Mouse (Mus musculus) fibroblast of lung, adult 2 months (primary cell): ENCODE results near the gene Klrb1a.

Experiments used
- DNase-seq: peaks from one replicate; pipeline ENCODE4 v3.0.0-alpha.2; 2011; ENCODE audit warnings: low read depth

The Klrb1a gene

DNA sequence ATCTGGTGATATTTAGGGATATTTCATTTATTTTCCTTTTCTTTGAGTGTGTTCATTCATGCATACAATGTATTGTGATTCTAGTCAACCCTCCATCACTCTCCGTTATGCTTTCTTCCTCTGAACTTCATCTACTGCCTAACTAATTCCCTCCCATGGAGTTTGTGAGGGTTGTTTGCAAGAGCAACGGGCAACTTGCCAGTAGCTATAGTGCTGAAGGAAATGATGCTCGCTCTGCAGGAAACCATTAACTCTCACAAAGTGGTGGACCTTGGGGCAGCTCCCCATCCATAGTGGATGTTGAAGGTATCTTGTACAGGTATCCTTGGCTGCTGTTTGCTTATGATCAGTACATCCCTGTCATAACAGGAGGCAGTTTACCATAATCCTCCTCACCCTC, 21.3 kb downstream of the Klrb1a start:
- DNase-seq: no peak

DNA sequence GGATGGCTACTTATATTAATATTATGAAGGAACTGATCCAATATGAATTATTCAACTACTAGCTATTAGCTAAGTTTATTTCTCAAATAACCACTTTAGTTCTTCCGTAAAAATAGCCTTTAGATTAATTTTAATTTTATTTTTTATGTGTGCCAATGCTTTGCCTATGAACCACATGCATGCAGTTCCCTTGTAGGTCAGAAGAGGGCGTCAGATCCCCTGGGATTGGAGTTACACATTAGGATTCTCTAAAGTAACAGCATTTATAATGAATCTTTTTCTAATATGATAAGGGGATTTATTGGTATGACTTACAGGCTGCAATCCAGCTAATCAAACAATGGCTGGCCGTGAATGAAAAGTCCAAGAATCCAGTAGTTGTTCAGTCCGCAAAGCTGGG, 23.8 kb downstream of the Klrb1a start:
- no peak for DNase-seq

GRCm38 (mm10) chr6:128598256-128599047, 24.9 kb downstream of the Klrb1a start:
- DNase-seq: no peak

- peak; percentile 9 for DNase-seq
Measured at GRCm38 (mm10) chr6:128597121-128597522, 26.2 kb downstream of the Klrb1a start.

- DNase-seq: peak; percentile 33
Measured at GRCm38 (mm10) chr6:128594651-128595050, 28.7 kb downstream of the Klrb1a start.

DNA sequence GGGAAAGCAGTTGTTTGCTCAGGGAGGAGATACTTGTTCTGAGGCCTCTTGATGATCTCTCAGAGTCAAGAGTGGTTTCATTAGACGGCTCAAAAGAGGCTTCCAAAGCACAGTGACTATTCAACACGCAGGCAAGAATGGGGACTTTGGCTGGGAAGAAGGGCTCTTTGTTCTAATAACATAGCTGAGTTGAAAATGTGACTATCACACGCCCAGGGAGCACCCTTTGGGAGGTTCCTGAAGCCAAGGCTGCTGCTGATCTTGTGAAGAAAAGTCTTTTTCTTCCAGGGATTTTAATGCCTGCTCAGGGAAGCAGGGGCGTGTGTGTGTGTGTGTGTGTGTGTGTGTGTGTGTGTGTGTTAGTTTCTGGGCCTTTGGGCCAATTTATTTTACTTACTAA, 33.9 kb downstream of the Klrb1a start:
- DNase-seq: no peak

GRCm38 (mm10) chr6:128587619-128588018, 35.7 kb downstream of the Klrb1a start:
- DNase-seq: no peak

DNA sequence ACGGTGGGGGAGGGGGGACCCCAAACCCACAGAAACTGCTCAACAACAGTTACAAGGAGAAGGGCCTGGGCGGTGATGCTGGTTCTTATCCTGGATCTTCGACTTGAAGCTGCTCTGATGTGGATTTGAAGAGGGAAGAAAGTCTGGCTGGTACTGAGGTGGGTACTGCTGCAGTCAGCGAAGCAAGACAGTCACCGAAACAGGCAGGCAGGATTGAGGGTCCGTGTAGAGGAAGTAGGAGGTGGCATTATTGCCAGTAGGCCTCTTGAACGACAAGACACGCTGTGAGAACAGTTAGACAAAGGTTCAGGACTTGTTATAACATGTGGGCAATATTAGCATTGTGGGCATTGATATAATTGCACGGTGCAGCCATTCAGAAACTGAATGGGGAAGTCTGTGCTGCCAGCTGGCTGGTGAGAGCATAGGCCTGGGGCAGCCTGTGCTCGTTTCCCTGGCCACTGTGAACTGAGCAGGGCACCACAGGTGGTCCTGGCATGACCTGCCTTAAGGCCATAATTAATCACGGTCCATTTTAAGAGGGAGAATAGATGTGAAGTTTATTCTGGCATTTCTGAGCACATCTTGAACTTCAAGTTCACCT, 37.6 kb downstream of the Klrb1a start:
- no peak for DNase-seq

- DNase-seq: no peak
Measured at GRCm38 (mm10) chr6:128584070-128584660, 39.2 kb downstream of the Klrb1a start.

DNA sequence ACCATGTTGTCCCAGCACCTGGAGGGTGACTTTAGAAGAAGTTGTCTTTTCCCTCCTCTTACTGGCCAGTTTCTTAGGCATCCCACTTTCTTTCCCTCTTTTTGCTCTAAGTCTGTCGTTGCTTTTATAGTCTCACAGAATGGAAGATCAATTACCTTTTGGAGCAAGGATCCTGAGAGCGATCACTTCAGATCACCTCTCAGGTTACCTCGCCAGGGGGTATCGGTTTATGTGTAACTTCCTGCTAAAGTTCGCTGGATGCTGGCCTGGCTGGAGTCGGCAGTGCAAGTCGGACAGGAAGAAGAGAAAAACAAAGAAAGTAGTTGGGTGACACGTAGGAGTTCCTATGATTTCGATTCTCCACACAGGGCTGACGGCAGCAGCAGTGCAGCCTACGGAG, 41.8 kb downstream of the Klrb1a start, which contains the start of gene A2ml1:
A2ml1 (minus strand) TSS at position 101 of the 400 bp plus-strand sequence.
- DNase-seq: no peak

DNA sequence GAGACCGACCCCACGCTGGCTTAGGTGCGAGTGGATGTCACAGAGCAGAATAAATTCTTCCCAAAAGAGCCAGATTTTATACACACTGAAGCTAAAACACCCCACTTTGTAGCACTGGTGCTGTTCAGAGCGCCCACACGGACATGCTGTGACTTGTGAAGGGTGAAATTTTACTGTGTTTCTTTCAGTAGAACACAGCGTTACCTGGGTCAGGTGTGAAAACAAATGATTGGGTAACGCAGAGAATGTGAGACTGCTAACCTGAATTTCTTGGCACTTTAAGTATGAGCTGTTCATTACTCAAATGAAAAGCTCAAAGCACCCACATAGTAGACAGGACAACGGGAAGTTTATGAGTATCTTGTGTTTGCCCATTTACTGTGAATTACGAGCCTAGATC, 46.0 kb downstream of the Klrb1a start:
- DNase-seq: no peak

GRCm38 (mm10) chr6:128566589-128566988, 56.7 kb downstream of the Klrb1a start:
- no peak for DNase-seq
